Mouse (Mus musculus) lung, embryonic 14.5 days (tissue): ENCODE measurements at regions not wholly inside any gene's neighbourhood (a gene's known extent, or its start where the extent isn't known, plus 50 kb on each side); places are given as distances from the start of the nearest gene placed in this dataset.

ENCODE experiments used
- ATAC-seq: fragments of 200-750 bp; cut with Nextera tagmentation; 2 replicates; pipeline ENCODE4 v1.8.0; 2017; ENCODE audit warnings: mild to moderate bottlenecking, moderate TSS enrichment, moderate library complexity; ENCODE audit not compliant: insufficient read depth
- DNase-seq: peaks from one replicate; pipeline ENCODE4 v3.0.0-alpha.2; 2015
- H3K27ac ChIP-seq: fragments of 300-500 bp; sonication (generic); 2 replicates; pipeline ENCODE4 v1.5.1; 2014; ENCODE audit warnings: low read depth, mild to moderate bottlenecking, moderate library complexity
- H3K27me3 ChIP-seq: fragments of 300-500 bp; sonication (generic); 2 replicates; pipeline ENCODE4 v1.6.1; 2014; ENCODE audit warnings: low read length, control low read depth; ENCODE audit not compliant: insufficient read depth
- H3K36me3 ChIP-seq: fragments of 300-500 bp; sonication (generic); 2 replicates; pipeline ENCODE4 v1.6.1; 2014; ENCODE audit warnings: control low read depth; ENCODE audit not compliant: insufficient read depth
- H3K4me1 ChIP-seq: fragments of 300-500 bp; sonication (generic); 2 replicates; pipeline ENCODE4 v1.6.1; 2014; ENCODE audit warnings: antibody characterized with exemption, control low read depth; ENCODE audit not compliant: insufficient read depth
- H3K4me2 ChIP-seq: fragments of 300-500 bp; sonication (generic); 2 replicates; pipeline ENCODE4 v1.6.1; 2014; ENCODE audit warnings: mild to moderate bottlenecking
- H3K4me3 ChIP-seq: fragments of 300-500 bp; sonication (generic); 2 replicates; pipeline ENCODE4 v1.5.1; 2014; ENCODE audit warnings: low read depth, low read length
- H3K9ac ChIP-seq: fragments of 300-500 bp; sonication (generic); 2 replicates; pipeline ENCODE4 v1.6.1; 2014
- H3K9me3 ChIP-seq: fragments of 300-500 bp; sonication (generic); 2 replicates; pipeline ENCODE4 v1.6.1; 2016; ENCODE audit warnings: low read depth, low read length, control low read depth
- CTCF ChIP-seq: IDR thresholded peaks from 2 replicates; pipeline ENCODE4 v1.5.1; 2016; ENCODE audit warnings: antibody characterized with exemption, low read depth
- WGBS: fragments of 180-500 bp; shearing (Covaris S2); extraction: QIAGEN DNeasy Blood & Tissue Kit; methylation state at CpG from one replicate; pipeline ENCODE4 v1.1.7; 2014; 5-methylcytosine and 5-hydroxymethylcytosine counted together

DNA sequence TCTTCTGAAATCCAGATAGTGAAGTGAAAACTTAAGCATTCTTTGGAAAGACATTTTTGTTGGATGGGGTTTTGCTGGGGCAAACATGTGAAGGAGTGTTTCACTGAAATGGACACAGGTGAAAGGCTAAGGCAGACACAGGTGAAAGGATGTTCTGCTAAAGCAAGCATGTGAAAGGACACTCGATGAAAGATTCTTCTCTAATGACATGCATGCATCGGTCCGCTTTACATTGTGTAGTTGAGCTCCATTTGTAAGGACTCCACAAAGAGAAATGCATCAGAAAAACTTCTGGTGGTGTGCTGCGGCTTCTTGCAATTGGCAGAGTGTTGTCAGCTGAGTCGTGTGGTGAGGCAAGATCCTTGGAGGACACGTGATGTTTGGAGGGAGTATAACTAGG lies 89.2 kb upstream of the Fam174b start:
- ATAC-seq (no peak), DNase-seq (no peak)
- Histone ChIP-seq H3K27me3 (no peaks in the 10 kb centered on the region), H3K27ac (no peak overlapping the region), H3K4me3 (no peak overlapping the region), H3K4me2 (no peak overlapping the region), H3K4me1 (no peaks in the 10 kb centered on the region), H3K9ac (no peak overlapping the region), H3K36me3 (no peaks in the 10 kb centered on the region), H3K9me3 (no peaks in the 10 kb centered on the region)
- TF ChIP-seq CTCF = no peak
- 84% methylated on average over 6 of the region's 6 CpGs for WGBS

DNA sequence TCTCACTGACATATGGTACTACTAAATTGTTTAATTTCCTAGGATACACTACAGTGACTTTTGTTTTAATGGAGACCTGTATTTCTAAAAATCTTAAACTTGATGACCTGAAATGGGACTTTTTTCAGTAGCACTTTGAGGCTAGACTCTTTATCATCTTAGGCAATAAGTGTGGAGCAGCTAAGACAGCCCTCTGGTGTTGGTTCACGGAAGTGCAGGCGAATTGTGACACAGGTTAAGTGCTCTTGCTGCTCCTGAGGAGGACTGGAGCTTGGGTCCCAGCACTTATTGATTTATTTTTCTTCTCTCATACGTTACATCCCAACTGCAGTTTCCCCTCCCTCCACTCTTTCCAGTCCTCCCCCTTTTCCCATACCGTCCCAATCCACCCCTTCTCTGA lies 92.1 kb upstream of the Fam174b start:
- Histone ChIP-seq H3K4me1 (no peaks in the 10 kb centered on the region), H3K9me3 (no peaks in the 10 kb centered on the region), H3K9ac (no peak overlapping the region), H3K36me3 (no peaks in the 10 kb centered on the region), H3K27ac (no peak overlapping the region), H3K27me3 (no peaks in the 10 kb centered on the region), H3K4me2 (no peak overlapping the region), H3K4me3 (no peak overlapping the region)
- DNase-seq (peak; percentile 89), ATAC-seq (no peak)
- peak; percentile 80 for TF ChIP-seq CTCF
- WGBS = 33% methylated on average over 4 of the region's 4 CpGs

DNA sequence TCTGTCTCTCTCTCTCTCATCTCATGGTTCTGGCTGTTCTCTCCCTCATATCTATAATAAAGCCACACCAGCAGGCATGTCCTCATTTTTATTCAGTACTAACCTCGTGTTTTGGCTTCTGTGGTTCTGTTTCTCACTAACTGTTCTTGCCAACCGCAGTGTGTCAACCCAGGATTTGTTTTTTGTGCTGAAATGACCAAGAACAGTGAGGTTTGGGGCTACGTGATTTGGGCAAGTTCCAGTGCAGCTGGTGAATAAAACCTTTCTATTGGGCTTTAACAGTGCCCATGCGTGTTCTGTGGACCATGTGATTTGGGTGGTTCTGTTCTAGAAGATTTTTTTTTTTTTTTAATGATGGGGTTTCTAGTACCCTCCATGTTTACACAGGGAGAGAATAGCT lies 93.0 kb upstream of the Fam174b start:
- WGBS = 73% methylated on average over 4 of the region's 4 CpGs
- no peak for ATAC-seq
- no peaks in the 10 kb centered on the region for H3K27me3 ChIP-seq

DNA sequence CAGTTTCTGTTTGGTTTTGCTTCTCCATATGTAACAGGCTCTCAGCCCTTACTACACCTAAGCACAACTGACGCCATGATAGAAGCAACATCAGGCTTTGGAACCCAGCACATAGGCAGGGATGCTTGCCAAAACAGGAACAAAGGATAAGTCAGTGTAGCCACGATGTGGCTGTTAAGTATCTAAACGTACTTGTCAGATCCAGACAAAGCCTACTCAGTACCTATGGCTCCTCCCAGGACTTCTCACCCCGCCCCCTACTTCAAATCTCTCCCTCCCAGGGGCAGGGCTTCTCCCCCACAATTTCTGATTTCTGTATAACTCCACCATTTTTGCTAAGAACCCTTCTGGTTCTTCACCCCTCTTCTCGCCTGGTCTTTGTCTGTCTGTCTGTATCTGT lies 93.4 kb upstream of the Fam174b start:
- no peak for ATAC-seq
- peak; percentile 26 for DNase-seq
- no peaks in the 10 kb centered on the region for H3K36me3 ChIP-seq
- no peak for TF ChIP-seq CTCF
- no peak overlapping the region for H3K4me3 ChIP-seq
- WGBS = 52% methylated on average over 5 of the region's 5 CpGs
- H3K4me1 ChIP-seq = no peaks in the 10 kb centered on the region
- H3K4me2 ChIP-seq = no peak overlapping the region
- no peaks in the 10 kb centered on the region for H3K27me3 ChIP-seq
- no peaks in the 10 kb centered on the region for H3K9me3 ChIP-seq
- H3K9ac ChIP-seq = no peak overlapping the region
- H3K27ac ChIP-seq = no peak overlapping the region

More for the DNA sequence above, 93.0 kb upstream of the Fam174b start:
- H3K4me3 ChIP-seq = no peak overlapping the region
- no peaks in the 10 kb centered on the region for H3K9me3 ChIP-seq
- H3K27ac ChIP-seq = no peak overlapping the region
- H3K4me2 ChIP-seq = no peak overlapping the region
- no peak for DNase-seq
- H3K4me1 ChIP-seq = no peaks in the 10 kb centered on the region
- no peaks in the 10 kb centered on the region for H3K36me3 ChIP-seq
- no peak overlapping the region for H3K9ac ChIP-seq
- TF ChIP-seq CTCF = no peak

DNA sequence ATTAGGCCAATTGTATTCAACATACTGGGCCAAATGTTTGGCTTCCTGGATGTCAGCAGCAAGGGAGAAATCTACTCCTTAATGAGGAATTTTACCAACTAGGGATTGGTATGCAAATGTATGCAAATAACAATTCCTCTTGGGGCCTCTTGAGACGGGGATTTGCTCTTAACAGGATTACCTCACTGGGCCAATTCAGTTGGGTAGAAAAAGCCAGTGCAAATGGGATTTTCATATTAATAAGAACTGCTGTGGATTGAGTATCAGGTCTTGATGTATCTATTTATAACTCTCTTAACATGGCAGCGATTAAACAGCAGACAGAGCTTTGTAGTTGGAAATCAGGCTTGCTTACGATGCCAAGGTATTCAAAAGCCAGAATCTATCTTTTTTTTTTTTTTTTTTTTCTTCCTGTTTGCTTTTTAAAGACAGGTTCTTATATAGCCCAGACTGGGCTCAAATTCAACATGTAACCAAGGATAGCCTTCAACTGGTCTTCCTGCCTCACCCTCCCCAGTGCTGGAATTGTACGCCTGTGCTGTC lies 95.7 kb upstream of the Fam174b start:
- DNase-seq (no peak), ATAC-seq (no peak)
- H3K27me3 ChIP-seq = no peaks in the 10 kb centered on the region
- no peak overlapping the region for H3K4me2 ChIP-seq
- no peaks in the 10 kb centered on the region for H3K4me1 ChIP-seq
- no peaks in the 10 kb centered on the region for H3K9me3 ChIP-seq
- no peaks in the 10 kb centered on the region for H3K36me3 ChIP-seq
- H3K4me3 ChIP-seq = no peak overlapping the region
- no peak overlapping the region for H3K27ac ChIP-seq
- TF ChIP-seq CTCF = no peak
- H3K9ac ChIP-seq = no peak overlapping the region
- WGBS = 54% methylated on average over 4 of the region's 4 CpGs

DNA sequence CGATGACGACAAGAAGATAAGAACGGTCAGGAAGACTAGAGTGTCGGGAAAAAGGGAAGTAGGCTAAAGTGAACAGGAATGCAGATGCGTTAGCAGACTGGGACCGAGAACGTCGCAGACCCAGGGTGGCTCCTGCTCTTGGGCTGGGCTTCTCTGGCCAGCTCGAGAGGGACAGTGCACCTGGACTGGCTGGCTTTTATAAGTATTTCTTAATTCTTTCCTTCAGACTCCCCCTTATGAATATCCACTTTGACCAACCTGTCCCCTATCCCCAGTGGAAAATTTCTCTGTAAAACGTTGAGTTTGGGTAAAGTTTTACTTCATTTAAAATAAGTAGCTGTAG lies 96.1 kb upstream of the Fam174b start:
- Histone ChIP-seq H3K9ac (no peak overlapping the region), H3K9me3 (no peaks in the 10 kb centered on the region), H3K36me3 (no peaks in the 10 kb centered on the region), H3K4me2 (no peak overlapping the region), H3K4me1 (no peaks in the 10 kb centered on the region), H3K4me3 (no peak overlapping the region), H3K27me3 (no peaks in the 10 kb centered on the region), H3K27ac (no peak overlapping the region)
- WGBS = 53% methylated on average over 10 of the region's 10 CpGs
- DNase-seq (no peak), ATAC-seq (no peak)
- no peak for TF ChIP-seq CTCF

DNA sequence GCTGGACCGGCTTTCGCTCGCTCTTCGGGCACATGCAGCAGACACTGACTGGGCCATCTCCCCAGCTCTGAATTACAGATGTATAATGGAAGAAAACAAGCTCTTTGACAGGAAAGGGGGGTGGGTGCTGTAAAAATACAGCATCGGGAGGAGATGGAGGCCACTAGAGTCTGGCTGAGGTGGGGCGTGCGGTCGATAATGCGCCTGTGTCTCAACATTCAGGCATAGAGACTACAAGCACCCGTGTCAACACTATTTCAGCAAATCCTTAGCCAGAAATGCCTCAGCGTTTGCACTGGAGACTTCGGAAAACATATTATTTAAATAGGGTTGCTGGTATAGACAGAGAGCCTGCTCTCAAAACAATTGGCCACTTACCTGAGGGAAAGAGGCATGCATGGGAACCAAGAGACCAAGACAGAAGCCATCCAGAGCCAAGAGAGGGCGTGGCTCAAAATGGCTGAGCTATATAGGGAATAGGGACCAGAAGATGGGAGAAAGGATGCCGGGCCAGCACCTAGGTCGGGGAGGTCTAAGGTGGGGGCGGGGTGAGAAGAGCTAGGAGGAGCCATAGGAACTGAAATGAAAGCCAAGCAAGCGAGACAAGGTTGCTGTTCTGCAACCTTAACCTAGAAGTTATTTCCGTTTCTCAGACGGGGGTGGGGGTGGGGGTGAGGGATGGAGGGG lies 96.7 kb upstream of the Fam174b start:
- H3K9ac ChIP-seq = no peak overlapping the region
- TF ChIP-seq CTCF = no peak
- H3K27ac ChIP-seq = no peak overlapping the region
- no peak overlapping the region for H3K4me2 ChIP-seq
- H3K27me3 ChIP-seq = no peaks in the 10 kb centered on the region
- no peak for DNase-seq
- no peak for ATAC-seq
- no peaks in the 10 kb centered on the region for H3K9me3 ChIP-seq
- no peak overlapping the region for H3K4me3 ChIP-seq
- no peaks in the 10 kb centered on the region for H3K4me1 ChIP-seq
- WGBS = 74% methylated on average over 19 of the region's 19 CpGs
- no peaks in the 10 kb centered on the region for H3K36me3 ChIP-seq

DNA sequence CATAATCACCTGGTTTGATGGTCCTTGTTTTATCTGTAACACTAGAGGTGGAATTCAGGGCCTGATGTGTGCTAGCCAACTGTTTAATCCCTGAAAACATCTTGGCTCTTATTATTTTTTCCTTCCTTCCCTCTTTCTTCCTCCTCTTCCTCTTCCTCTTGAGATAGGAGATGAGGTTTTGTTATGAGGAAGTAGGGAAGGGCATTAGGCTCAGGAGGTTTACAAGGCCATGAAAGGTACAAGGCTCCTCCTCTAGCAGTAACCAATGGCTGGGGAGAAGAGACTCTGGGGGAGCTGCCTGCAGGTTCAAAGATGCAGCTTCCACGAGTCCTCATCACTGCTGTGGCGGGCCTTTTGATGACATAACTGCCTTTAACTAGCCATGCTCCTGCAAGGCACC lies 98.6 kb upstream of the Chd2 start:
- no peak for TF ChIP-seq CTCF
- Histone ChIP-seq H3K9ac (no peak overlapping the region), H3K4me1 (no peaks in the 10 kb centered on the region), H3K4me2 (no peak overlapping the region), H3K4me3 (no peak overlapping the region), H3K27me3 (no peaks in the 10 kb centered on the region), H3K9me3 (no peaks in the 10 kb centered on the region), H3K27ac (no peak overlapping the region), H3K36me3 (no peaks in the 10 kb centered on the region)
- WGBS = 55% methylated on average over 2 of the region's 2 CpGs
- no peak for ATAC-seq
- no peak for DNase-seq
